Mouse (Mus musculus): ENCODE data around the gene Tpp1. TPM values are rescaled to one million over a fixed set of nuclear protein-coding genes. Genes with fewer than 3 reads are reported as not detected.

Gene Tpp1
- 47.6 and 65.6 TPM in 2 replicates for polyA plus RNA-seq (2012; rRNA removed)

DNA sequence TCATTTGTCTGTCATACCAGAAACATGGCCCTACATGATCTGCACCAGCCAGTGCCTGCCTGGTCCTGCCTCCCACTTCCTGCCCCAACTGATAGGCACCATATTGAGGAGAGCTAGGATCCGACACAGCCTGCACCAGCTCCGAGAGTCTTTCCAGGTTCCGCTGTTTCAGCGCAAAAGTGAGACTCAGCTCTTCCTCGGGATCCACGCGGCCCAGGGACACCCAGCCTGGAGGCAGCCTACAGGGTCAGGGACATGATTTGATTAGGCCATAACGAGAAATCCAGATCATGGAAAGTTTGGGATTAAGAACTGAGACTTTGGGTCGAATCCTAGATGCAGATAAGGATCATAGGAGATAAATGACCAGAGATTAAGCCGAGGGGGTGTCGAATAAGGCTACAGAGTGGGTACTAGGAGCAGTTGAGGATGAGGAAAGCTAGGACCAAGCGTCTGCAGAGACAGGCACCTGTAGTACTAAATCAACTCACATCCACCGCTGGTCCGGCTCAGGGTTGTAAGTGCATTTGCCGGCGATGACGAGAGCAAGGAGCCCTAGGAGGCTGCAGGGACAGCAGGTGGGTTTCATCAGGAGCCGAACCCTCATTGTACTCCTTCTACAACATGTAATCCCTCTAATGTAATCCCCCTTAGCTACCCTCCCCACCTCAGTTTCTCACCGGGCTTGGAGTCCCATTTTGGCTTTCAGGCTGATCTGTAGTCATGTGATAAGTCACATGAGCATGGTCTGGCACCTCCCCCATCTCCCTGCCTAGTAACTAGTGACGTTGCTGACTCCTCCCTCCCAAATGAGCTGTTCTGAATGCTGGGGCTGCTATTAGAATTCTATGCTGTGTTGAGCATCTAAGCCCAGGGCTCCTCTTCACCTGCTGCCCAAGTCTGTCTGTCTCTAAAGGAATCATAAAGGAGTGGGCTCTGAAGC is at the start of gene Tpp1:
TSS of gene Tpp1 (minus strand) at position 745 of the 943 bp plus-strand sequence.
- DNase-seq (ENCODE audit: low read depth, low spot score), result peak; percentile 78
- 14% methylated on average over 20 of the region's 20 CpGs for WGBS

DNA sequence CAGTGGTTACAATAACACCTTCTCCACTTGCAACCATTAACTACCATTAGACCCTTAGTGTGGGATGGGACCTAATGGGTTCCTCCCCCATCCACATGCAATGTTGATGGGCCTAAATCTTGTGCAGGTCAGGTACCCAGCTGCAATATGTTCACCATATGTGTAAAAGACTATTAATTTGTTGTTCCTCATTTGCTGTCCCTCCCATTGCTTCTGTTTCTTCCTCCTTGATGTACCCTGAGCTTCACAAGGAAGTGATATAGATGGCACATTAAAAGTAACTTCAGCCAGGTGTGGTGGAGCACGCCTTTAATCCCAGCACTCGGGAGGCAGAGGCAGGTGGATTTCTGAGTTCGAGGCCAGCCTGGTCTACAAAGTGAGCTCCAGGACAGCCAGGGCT is 44.9 kb upstream of the Tpp1 start:
- no peak for DNase-seq (ENCODE audit: low read depth, low spot score)
- 77% methylated on average over 3 of the region's 3 CpGs for WGBS

GRCm38 (mm10) chr7:105795759-105796366 is 43.8 kb upstream of the Tpp1 start:
- no peak for DNase-seq (ENCODE audit: low read depth, low spot score)
- WGBS, result 32% methylated on average over 7 of the region's 7 CpGs

DNA sequence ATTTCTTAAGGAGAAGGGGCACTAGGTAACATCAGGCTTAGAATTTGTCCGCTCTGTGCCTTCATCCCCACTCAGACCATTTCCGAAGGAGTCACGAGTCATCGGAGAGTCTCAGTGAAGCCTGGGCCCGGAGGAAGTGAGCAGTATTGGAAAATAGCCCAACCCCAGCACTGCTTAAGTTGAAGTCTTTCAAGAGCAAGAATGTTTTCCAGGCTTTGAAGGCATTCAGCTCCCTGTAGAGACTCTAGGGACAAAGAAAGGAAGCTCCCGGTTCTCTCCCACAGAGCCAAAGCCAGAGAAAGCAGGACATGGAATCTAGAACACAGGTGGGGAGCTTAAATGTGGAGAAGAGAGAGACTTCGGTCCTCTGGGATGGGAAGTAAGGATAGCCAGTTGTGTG is 41.7 kb upstream of the Tpp1 start:
- 79% methylated on average over 7 of the region's 7 CpGs for WGBS
- DNase-seq (ENCODE audit: low read depth, low spot score), result no peak

- DNase-seq (ENCODE audit: low read depth, low spot score), result no peak
Measured at GRCm38 (mm10) chr7:105791147-105791546, 39.1 kb upstream of the Tpp1 start.

DNA sequence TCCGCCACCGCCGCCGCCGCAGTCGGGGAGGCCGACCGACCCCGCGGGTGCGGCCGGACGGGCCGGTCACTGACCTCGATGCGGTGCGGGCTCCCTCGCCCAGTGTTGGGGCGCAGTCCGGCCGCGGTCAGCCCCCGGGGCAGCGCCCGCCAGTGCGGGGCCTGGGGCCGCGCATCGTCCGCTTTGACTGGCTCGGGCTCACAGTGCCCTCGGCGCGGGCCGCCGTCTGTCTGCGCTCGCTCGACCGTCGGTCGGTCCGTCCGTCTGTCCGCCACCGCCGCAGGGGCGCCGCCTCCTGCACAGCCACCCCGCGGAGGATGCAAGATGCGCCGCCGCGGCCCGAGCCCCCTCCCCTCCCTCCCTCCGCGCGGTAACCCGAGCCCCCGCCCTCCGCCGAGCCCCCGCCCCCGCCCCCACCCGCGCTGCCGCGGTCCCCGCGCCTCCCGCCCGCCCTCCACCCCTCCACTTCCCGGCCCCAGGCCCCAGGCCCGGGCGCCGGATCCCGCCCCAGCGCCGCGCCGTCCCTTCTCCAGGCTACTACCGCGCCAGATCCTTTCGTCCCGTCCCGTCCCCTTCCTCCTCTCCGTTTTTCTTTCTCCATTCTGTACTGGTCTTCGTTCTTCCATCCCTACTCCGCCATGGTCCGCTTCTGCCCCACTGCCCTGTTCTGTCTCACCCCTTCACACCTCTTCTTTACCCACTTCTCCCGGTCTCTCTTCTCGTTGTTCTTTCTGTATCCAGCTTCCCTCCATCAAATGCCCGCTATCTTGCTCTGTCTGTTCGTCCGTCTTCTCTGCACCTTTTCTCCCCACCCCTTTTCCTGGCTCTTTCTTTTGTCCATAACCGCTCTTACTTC is 35.5 kb upstream of the Tpp1 start, which contains the start of gene Dchs1:
TSS of gene Dchs1 (minus strand) at position 370 of the 856 bp plus-strand sequence.
- DNase-seq (ENCODE audit: low read depth, low spot score), result no peak
- WGBS, result 2% methylated on average over 87 of the region's 97 CpGs

More at GRCm38 (mm10) chr7:105791147-105791546, 39.1 kb upstream of the Tpp1 start:
- WGBS, result 72% methylated on average over 1 of the region's 1 CpGs

DNA sequence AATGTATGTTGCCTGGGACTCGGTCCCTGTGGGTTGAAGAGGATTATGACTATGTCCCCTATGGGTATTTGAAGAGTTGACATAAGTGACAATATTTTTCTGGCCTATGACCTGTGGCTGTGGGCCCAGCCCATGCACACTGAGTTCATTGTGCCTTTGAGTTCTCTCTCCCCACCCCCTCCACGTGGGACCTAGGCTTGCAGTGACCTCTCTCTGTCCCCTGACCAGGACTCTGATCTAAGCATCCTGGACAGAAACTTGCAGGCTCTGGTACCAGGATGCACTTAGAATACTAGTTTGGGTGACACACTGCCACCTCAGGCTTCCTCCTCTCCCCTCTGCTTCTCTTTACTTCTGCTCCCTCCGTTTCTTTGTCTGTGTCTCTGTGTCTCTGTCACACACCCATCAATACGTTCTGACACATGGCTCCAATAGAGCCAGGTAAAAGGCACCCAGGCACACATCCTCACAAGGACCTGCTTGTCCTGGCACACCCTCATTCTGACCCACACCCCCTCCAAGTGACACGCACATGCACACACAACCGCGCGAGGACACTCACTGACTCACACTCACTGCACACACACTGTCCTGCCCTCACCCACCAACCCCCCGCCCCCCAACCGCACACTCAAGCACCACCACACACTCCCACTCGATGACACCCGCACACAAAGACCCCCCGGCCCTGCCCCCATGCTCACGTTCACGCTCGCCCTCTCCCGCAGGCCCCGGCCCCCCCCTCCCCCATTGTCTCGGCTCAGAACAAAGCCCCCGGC is 34.7 kb upstream of the Tpp1 start:
- 8% methylated on average over 18 of the region's 20 CpGs for WGBS
- DNase-seq (ENCODE audit: low read depth, low spot score), result no peak

DNA sequence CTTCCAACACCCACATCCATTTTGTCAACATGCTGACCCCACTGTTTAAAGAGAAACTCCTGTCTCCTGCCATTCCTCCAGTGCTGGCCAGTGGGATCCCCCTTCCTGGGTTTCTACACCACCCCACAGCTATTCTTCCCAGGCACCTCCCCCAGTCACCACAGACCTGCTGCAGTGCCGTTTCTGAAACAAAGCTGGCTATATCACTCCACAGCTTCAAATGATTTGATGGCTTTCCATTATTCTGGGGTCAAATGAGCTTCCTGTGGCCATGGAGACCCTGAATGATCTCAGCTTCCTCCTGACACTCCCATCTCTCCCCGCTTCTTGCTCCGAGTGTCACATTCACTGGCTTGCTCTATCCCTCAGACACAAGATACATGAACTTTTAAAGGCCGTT is 32.5 kb upstream of the Tpp1 start:
- 39% methylated on average over 4 of the region's 4 CpGs for WGBS
- no peak for DNase-seq (ENCODE audit: low read depth, low spot score)

- no peak for DNase-seq (ENCODE audit: low read depth, low spot score)
- WGBS, result 49% methylated on average over 4 of the region's 4 CpGs
Measured at GRCm38 (mm10) chr7:105783861-105784260, 31.8 kb upstream of the Tpp1 start.

DNA sequence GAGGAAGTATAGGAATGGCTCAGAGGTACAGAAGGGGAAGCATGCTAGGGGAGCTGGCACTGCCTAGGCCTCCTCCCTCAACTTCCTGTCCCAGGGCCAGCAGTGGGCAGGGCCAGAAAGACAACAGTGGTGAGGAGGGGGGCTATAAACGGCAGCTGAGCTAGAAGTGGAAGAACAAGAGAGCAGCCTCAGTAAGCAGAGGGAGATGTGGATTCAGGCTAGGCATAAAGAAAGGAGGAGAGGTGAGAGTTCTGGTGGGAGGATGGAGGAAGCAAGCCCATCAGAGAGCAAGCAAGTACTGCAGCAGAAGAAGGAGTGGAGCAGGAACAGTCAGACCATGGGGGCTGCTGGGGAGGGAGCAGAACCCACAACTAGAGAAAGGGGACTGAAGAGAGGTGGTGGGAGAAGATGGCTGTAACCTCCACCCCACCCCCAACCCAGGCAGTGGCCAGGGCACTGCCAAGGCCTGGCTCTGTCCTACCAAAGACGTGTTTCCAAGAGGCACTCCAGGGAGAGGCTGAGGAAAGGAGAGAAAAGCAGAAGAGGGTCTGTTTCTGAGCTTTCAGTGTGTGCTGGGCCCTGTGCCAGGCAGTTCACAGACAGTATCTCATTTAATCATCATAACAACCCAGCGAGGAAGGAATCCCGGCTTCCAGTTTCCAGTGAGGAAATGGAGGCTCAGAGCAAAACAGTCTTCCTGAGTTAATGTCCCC is 26.7 kb upstream of the Tpp1 start:
- 26% methylated on average over 4 of the region's 4 CpGs for WGBS
- no peak for DNase-seq (ENCODE audit: low read depth, low spot score)

GRCm38 (mm10) chr7:105777797-105778552 is 25.9 kb upstream of the Tpp1 start:
- 47% methylated on average over 13 of the region's 13 CpGs for WGBS
- no peak for DNase-seq (ENCODE audit: low read depth, low spot score)

DNA sequence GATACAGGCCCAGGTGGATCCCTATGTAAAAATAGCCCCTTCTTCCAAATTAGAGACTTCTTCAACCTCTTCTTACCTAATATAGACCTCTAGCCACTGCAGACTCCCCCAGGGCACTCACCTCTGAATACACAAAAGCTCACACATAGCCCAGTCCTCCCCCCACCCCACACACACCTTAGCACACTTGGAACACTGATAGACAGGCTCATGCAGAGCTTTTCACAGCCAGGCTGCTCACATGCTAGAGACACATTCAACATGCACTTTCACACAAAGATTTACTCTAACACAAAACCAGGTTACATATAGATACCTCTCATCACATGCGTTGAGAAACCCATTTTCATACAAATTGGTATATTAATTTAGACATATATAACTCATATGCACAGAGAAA is 25.3 kb upstream of the Tpp1 start:
- no peak for DNase-seq (ENCODE audit: low read depth, low spot score)
- WGBS, result 77% methylated on average over 1 of the region's 1 CpGs

- no peak for DNase-seq (ENCODE audit: low read depth, low spot score)
- 74% methylated on average over 2 of the region's 2 CpGs for WGBS
Measured at GRCm38 (mm10) chr7:105776026-105776425, 24.0 kb upstream of the Tpp1 start.

GRCm38 (mm10) chr7:105774661-105775060 is 22.6 kb upstream of the Tpp1 start:
- 61% methylated on average over 8 of the region's 8 CpGs for WGBS

DNA sequence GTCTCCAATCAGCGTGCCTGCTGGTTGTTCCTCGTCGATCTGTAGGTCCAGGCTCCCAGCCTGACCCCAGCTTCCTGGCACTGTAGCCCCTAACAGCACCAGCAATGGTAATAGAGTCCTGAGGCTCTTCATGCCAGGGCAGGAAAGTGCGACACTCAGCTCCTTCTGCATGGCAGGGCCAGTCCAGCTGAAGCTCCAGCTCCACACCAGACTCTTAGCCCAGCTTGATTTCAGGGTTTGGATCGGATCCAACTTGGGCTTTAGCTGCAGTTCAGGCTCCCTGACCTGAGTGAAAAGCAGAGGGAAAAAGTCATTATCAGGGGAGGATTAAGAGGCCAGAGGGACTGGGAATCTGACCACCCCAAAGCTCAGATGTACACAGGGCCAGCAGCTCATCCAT is 21.0 kb upstream of the Tpp1 start:
- DNase-seq (ENCODE audit: low read depth, low spot score), result no peak
- 79% methylated on average over 5 of the region's 5 CpGs for WGBS

More at GRCm38 (mm10) chr7:105774661-105775060, 22.6 kb upstream of the Tpp1 start:
- DNase-seq (ENCODE audit: low read depth, low spot score), result no peak

GRCm38 (mm10) chr7:105772331-105772730 is 20.3 kb upstream of the Tpp1 start:
- 94% methylated on average over 15 of the region's 15 CpGs for WGBS

DNA sequence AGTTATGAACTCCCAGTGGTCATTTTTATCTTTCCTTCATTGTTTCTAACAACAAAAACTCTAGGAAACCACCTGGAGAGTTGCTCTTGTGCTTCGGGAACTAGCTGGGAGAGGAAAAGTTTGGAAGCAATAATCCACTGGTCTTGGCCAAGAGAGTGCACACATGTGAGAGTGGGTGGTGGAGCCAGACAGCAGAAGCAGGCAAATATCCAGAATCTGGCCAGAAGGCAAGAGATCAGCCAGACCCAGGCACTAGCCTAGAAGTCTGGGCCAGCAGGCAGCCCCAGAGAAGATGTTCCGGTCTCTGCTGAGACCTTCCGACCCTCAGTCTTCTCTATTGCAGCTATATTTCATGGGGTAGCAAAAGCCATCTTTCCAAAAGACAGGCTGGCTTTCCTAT is 17.9 kb upstream of the Tpp1 start:
- DNase-seq (ENCODE audit: low read depth, low spot score), result no peak
- 72% methylated on average over 3 of the region's 3 CpGs for WGBS

More at GRCm38 (mm10) chr7:105772331-105772730, 20.3 kb upstream of the Tpp1 start:
- DNase-seq (ENCODE audit: low read depth, low spot score), result no peak

- WGBS, result 27% methylated on average over 6 of the region's 6 CpGs
- no peak for DNase-seq (ENCODE audit: low read depth, low spot score)
Measured at GRCm38 (mm10) chr7:105767729-105768165, 15.7 kb upstream of the Tpp1 start.

All from large intestine, adult 2 months (tissue).